Mouse (Mus musculus) hindbrain, embryonic 14.5 days (tissue): Measurements from ENCODE around the gene Pdlim7. TPM values are rescaled to one million over a fixed set of nuclear protein-coding genes. Genes with fewer than 3 reads are reported as not detected.

Experiments
- ATAC-seq: fragments of 200-750 bp; cut with Nextera tagmentation; 2 replicates; pipeline ENCODE4 v1.8.0; 2017; ENCODE audit warnings: moderate number of reproducible peaks, mild to moderate bottlenecking, moderate TSS enrichment, moderate library complexity; ENCODE audit not compliant: low FRiP score
- DNase-seq: peaks from one replicate; pipeline ENCODE4 v3.0.0-alpha.2; 2015; ENCODE audit warnings: low spot score
- H3K27ac ChIP-seq: fragments of 300-500 bp; sonication (generic); 2 replicates; pipeline ENCODE4 v1.5.1; 2014; ENCODE audit warnings: mild to moderate bottlenecking, moderate library complexity
- H3K27me3 ChIP-seq: fragments of 300-500 bp; sonication (generic); 2 replicates; pipeline ENCODE4 v1.6.1; 2014; ENCODE audit warnings: mild to moderate bottlenecking, low read length, mixed read lengths; ENCODE audit not compliant: control insufficient read depth, insufficient read depth
- H3K36me3 ChIP-seq: fragments of 300-500 bp; sonication (generic); replicated peaks from 2 replicates; pipeline ENCODE4 v1.6.1; 2014; ENCODE audit not compliant: control insufficient read depth, insufficient read depth
- H3K4me1 ChIP-seq: fragments of 300-500 bp; sonication (generic); replicated peaks from 2 replicates; pipeline ENCODE4 v1.6.1; 2014; ENCODE audit warnings: antibody characterized with exemption, low read length, mixed read lengths; ENCODE audit not compliant: control insufficient read depth, insufficient read depth
- H3K4me2 ChIP-seq: fragments of 300-500 bp; sonication (generic); replicated peaks from 2 replicates; pipeline ENCODE4 v1.6.1; 2014; ENCODE audit warnings: mild to moderate bottlenecking, moderate library complexity
- H3K4me3 ChIP-seq: fragments of 300-500 bp; sonication (generic); replicated peaks from 2 replicates; pipeline ENCODE4 v1.5.1; 2014; ENCODE audit warnings: mild to moderate bottlenecking, low read length
- H3K9ac ChIP-seq: fragments of 300-500 bp; sonication (generic); 2 replicates; pipeline ENCODE4 v1.6.1; 2014
- H3K9me3 ChIP-seq: fragments of 300-500 bp; sonication (generic); 2 replicates; pipeline ENCODE4 v1.6.1; 2016; ENCODE audit warnings: low read length; ENCODE audit not compliant: control insufficient read depth
- WGBS: fragments of 180-500 bp; shearing (Covaris S2); extraction: QIAGEN DNeasy Blood & Tissue Kit; methylation state at CpG from one replicate; pipeline ENCODE4 v1.1.7; 2014; 5-methylcytosine and 5-hydroxymethylcytosine counted together
- polyA plus RNA-seq: library from polyadenylated mRNA; unstranded; fragments of >200 nt; fragmentation: Nextera tagmentation; extraction: Ambion mirVana; gene quantifications from 2 replicates; pipeline ENCODE4 v1.2.1, GENCODE M21; 2014

Gene Pdlim7
- polyA plus RNA-seq, 1 experiment from 2014 or later: 139 TPM

DNA sequence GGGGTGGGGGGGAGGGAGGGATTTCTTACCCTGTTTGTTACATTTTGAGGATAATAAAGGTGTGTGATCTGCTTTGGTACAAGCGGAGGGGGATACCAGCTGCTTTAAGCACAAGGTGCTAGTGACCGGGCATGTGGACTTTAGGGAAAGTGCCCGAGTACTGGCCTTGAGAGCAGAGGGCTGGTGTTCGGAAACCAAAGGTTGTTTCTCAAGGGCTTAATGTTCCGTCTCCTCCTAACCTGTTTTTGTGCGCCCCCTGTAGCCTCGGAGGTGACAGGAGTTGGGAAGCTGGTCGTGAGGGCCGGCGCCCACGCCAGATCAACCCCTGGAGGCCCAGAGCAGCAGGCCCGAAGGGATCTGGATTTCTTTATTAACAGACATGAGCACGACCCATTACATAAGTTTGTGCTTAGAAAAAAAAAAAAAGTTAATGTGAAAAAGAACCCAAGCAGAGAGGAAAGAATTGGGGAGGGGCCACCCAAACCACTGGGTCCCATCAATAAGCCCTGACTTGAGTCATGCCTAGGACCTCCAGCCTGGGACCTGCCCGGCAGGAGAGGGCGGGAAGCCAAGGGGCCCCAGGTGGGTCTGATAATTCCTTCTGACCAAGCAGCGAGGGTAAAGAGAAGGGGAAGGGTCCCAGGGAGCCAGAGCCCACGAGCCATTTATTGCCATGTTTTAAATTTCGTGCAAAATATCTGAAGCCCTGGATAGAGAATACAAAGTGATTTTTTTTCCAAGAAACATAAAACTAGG lies 40.2 kb downstream of the Pdlim7 start:
- peak overlapping the region; percentile 98 for H3K4me2 ChIP-seq

DNA sequence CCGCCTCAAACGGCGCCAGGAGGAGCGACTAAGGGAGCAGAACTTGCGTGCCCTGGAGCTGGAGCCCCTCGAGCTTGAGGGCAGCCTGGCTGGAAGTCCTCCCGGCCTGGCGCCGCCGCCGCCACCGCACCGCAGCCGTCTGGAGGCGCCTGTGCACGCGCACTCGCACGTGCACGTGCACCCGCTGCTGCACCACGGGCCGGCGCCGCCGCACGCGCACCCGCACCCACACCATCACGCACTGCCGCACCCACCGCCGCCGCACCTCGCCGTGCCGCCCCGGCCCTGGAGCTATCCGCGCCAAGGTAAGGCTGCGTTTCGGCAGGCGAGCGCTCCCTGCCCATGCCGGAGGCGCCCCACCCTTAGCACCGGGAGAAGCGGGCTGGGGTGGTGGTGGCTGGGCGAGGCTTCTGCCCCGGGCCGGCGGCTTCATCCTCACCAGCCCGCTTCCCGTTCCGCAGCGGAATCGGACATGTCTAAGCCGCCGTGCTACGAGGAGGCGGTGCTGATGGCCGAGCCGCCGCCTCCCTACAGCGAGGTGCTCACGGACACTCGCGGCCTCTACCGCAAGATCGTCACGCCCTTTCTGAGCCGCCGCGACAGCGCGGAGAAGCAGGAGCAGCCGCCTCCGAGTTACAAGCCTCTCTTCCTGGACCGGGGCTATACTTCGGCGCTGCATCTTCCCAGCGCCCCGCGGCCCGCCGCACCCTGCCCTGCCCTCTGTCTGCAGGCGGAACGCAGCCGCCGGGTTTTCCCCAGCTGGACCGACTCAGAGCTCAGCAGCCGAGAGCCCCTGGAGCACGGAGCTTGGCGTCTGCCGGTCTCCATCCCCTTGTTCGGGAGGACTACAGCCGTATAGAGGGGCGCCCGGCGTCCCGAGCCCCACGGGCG lies 41.1 kb downstream of the Pdlim7 start:
- peak overlapping the region; percentile 93 for H3K27ac ChIP-seq
- peak overlapping the region; percentile 98 for H3K4me2 ChIP-seq
- H3K9ac ChIP-seq: peak overlapping the region; percentile 87
- peaks cover 47% of the 10 kb centered on the region for H3K36me3 ChIP-seq
- DNase-seq (peak; percentile 79), ATAC-seq (peak; percentile 45)
- H3K4me1 ChIP-seq: peaks cover 75% of the 10 kb centered on the region
- H3K27me3 ChIP-seq: no peaks in the 10 kb centered on the region
- no peaks in the 10 kb centered on the region for H3K9me3 ChIP-seq
- under 1% methylated on average over 91 of the region's 103 CpGs for WGBS
- peak overlapping the region; percentile 50 for H3K4me3 ChIP-seq

More for the DNA sequence above, 40.2 kb downstream of the Pdlim7 start:
- DNase-seq (no peak), ATAC-seq (no peak)
- H3K4me3 ChIP-seq: peak overlapping the region; percentile 50
- no peaks in the 10 kb centered on the region for H3K27me3 ChIP-seq
- peak overlapping the region; percentile 93 for H3K27ac ChIP-seq
- peaks cover 70% of the 10 kb centered on the region for H3K4me1 ChIP-seq
- peak overlapping the region; percentile 87 for H3K9ac ChIP-seq
- H3K9me3 ChIP-seq: no peaks in the 10 kb centered on the region
- WGBS: 17% methylated on average over 18 of the region's 18 CpGs
- peaks cover 55% of the 10 kb centered on the region for H3K36me3 ChIP-seq

DNA sequence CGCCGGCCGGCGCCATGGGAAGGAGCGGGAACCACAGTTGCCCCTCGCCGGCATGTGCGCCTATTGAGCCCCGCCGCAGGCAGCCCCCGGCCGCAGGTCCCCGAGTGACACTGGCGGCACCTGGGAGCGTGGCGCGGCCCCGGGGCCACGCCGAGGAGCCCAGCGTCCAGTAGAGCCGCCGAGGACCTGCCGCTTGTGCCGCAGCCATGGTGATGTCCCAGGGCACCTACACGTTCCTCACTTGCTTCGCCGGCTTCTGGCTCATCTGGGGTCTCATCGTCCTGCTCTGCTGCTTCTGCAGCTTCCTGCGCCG lies 41.7 kb downstream of the Pdlim7 start:
- DNase-seq (no peak), ATAC-seq (peak; percentile 22)
- Histone ChIP-seq H3K4me1 (peaks cover 81% of the 10 kb centered on the region), H3K27ac (peak overlapping the region; percentile 93), H3K4me3 (peak overlapping the region; percentile 50), H3K4me2 (peak overlapping the region; percentile 98), H3K9me3 (no peaks in the 10 kb centered on the region), H3K27me3 (no peaks in the 10 kb centered on the region), H3K36me3 (peaks cover 45% of the 10 kb centered on the region), H3K9ac (peak overlapping the region; percentile 87)
- WGBS: under 1% methylated on average over 31 of the region's 31 CpGs

DNA sequence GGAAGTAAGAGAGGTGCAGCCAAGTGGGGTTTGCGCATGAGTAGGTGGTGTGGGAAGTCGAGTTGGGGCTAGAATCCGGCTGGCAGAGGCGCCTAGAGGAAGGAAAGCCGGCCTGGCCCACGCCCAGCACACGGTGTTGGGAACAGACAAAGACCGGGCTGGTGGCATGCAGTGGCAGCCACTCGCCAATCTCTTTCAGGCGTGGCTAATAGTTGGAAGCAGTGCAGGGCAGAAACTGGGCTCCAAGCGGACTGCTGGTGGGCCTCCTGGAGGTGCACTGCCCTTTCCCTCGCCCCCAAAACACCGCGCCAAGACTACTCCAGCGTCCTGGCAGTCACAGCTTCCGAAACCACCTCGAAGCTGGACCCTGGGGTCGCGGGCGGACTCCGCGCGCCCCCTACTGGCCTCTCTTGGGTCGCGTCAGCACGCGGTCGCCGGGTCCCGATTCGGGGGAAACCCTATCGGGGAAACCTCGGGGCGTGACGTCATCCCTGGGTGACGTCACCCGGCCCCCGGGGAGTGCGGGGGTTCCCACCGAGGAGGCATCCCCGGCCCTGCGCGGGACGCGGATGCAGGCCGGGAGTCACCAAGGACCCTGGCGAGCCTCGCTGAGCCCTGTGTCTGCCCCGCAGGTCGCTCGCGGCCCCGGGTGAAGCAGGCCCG lies 42.2 kb downstream of the Pdlim7 start:
- Histone ChIP-seq H3K27ac (peak overlapping the region; percentile 93), H3K4me2 (peak overlapping the region; percentile 98), H3K4me3 (peak overlapping the region; percentile 50), H3K9me3 (no peaks in the 10 kb centered on the region), H3K27me3 (no peaks in the 10 kb centered on the region), H3K9ac (peak overlapping the region; percentile 87), H3K36me3 (peaks cover 40% of the 10 kb centered on the region), H3K4me1 (peaks cover 86% of the 10 kb centered on the region)
- peak; percentile 90 for DNase-seq
- WGBS: 1% methylated on average over 54 of the region's 54 CpGs
- peak; percentile 58 for ATAC-seq

DNA sequence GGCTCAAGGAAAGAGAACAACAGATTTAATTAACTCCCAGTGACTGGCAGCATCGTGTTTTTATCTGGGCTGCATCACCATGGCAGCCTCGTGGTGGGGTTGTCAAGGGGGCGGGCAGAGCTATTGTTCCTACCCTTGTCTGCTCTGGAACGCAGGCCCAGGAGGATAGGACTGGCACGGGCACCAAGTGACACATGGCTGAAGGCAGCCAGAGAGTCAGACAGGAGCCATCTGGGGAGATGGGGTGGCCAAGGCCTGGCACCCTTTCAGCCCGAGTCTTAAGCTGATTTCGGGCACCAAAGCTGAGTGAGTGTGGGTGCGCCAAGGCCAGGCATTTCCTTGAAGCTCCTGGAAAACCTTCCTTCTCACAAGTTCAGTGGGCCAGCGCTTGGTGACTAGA lies 43.1 kb downstream of the Pdlim7 start:
- peak overlapping the region; percentile 50; the same call in 1 of the 2 replicates for H3K4me3 ChIP-seq
- peaks cover 31% of the 10 kb centered on the region for H3K36me3 ChIP-seq
- peak overlapping the region; percentile 87 for H3K9ac ChIP-seq
- peaks cover 94% of the 10 kb centered on the region for H3K4me1 ChIP-seq
- H3K27ac ChIP-seq: peak overlapping the region; percentile 93
- no peaks in the 10 kb centered on the region for H3K27me3 ChIP-seq
- 24% methylated on average over 9 of the region's 9 CpGs for WGBS
- DNase-seq: no peak
- no peak for ATAC-seq
- peak overlapping the region; percentile 98; the same call in 1 of the 2 replicates for H3K4me2 ChIP-seq
- H3K9me3 ChIP-seq: no peaks in the 10 kb centered on the region

DNA sequence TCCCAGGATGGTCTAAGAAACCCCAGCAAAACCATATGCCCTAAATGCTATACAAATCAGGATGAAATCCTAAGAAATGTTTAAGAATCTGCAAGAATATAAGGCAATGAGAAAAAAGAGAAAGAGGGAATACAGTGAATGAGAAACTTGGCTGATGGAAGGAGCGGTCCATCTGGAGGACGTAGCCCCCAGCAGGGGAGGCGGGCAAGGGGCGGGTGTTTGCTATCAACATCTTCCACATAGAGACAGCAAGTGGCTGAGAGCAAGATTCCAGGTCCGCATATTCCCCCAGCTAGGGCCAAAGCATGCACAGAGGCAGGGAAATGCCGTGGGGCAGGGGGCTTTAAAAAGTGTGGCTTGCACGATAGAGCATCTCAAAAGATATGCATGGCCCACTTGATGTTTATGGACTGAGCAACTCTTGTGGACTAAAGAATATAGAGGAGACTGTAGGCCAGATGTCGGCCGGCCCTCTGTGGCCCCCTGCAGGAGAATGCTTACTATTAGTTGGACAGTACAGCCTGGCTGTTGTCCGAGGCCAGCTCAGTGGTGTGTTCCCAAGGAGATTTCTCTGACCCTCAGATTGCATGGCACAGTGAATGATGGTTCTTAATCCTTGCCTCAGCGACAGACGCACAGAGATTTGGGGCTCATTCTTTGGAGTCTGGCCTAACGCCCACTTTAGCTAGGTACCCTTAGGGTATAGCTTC lies 44.5 kb downstream of the Pdlim7 start:
- 33% methylated on average over 13 of the region's 13 CpGs for whole genome bisulfite sequencing
- 0 out of 2 replicates have a peak overlapping the region, but pooled peaks have one; percentile 12 for H3K4me2 ChIP-seq
- no peak overlapping the region for H3K9ac ChIP-seq
- H3K27me3 ChIP-seq: no peaks in the 10 kb centered on the region
- no peak overlapping the region for H3K4me3 ChIP-seq
- no peaks in the 10 kb centered on the region for H3K9me3 ChIP-seq
- H3K36me3 ChIP-seq: peaks cover 18% of the 10 kb centered on the region
- DNase-seq (no peak), ATAC-seq (no peak)
- no peak overlapping the region for H3K27ac ChIP-seq
- peaks cover 87% of the 10 kb centered on the region for H3K4me1 ChIP-seq

DNA sequence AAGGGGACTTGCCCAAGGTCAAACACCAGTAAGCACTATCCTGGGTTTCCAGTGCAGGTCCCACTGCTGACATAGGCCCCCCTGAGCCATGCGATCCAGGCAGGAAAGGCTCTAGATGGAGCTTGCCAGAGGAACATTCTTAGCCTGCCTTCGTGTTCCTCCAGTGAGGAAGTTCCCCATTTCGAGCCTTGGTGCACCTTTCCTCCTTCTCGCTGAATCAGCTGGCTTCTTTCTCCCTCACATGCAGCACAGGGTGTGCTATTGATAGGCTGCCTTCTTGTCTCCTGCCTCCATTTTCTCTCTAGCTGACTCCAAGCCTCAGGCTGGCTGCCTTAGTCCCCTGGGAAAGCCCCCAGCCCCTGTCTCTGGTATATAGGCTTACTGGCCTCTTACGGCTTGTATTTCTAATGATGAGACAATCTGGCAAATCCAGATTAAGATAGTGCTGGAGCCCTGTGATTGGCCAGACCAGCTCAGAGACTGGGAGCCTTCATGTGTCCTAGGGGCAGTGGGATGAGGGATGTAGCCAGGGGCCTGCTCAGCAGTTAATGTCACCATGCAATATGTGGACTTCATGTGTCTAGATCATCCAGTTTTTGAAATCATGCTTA lies 47.5 kb downstream of the Pdlim7 start:
- H3K36me3 ChIP-seq: peaks cover 9% of the 10 kb centered on the region
- peak overlapping the region; percentile 83 for H3K9ac ChIP-seq
- peak overlapping the region; percentile 66 for H3K4me3 ChIP-seq
- 58% methylated on average over 5 of the region's 5 CpGs for WGBS
- no peaks in the 10 kb centered on the region for H3K27me3 ChIP-seq
- no peaks in the 10 kb centered on the region for H3K9me3 ChIP-seq
- H3K4me2 ChIP-seq: peak overlapping the region; percentile 79
- ATAC-seq: no peak
- no peak for DNase-seq
- peak overlapping the region; percentile 99 for H3K27ac ChIP-seq
- H3K4me1 ChIP-seq: peaks cover 68% of the 10 kb centered on the region

DNA sequence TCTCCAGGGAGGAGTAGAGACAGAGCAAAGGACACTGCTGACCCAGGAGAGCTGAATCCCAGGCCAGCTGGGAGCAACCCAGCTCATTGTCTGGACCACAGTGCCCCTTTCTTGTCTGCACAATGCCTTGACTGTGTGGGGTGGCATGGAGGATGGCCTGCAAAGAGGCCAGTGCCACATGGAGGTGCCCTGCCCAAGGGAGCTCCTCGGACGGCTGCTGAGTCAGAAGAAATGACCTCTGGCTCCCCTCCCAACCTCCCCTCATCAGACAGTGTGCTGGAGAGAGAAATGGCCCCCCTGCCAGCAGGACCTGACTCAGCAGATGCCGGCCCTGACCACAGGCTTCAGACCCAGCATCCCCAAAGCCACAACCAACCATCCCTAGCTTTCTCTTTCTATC lies 48.3 kb downstream of the Pdlim7 start:
- WGBS: 0% methylated on average over 3 of the region's 3 CpGs
- peaks cover 10% of the 10 kb centered on the region for H3K36me3 ChIP-seq
- no peaks in the 10 kb centered on the region for H3K9me3 ChIP-seq
- H3K9ac ChIP-seq: peak overlapping the region; percentile 83
- DNase-seq (no peak), ATAC-seq (peak; percentile 15; the same call in 1 of the 2 replicates)
- H3K4me2 ChIP-seq: peak overlapping the region; percentile 79
- H3K4me1 ChIP-seq: peaks cover 61% of the 10 kb centered on the region
- peak overlapping the region; percentile 99 for H3K27ac ChIP-seq
- H3K27me3 ChIP-seq: no peaks in the 10 kb centered on the region
- H3K4me3 ChIP-seq: peak overlapping the region; percentile 66
